ENCODE assay signal across 25 mouse cellular contexts in genomic region chr2:12090993-12091392, GRCm38 (mm10).
"Had no signal": no experiment of that assay in that cellular context is flagged by ENCODE, and none has a peak within 500 bp of the region (broad histone marks: within the 10 kb centered on the region; RNA-seq: fewer than 3 reads in every experiment).

No protein-coding gene starts in this region.

- H3K27ac ChIP-seq: gastrocnemius, adult 2 months; heart, embryonic 13.5 days; heart, embryonic 15.5 days; hindbrain, embryonic 13.5 days; hindbrain, embryonic 15.5 days; hindbrain, postnatal 0 days; kidney, embryonic 15.5 days; kidney, postnatal 0 days; layer of hippocampus, adult 2 months; left cerebral cortex, adult 2 months; limb, embryonic 12.5 days; liver, embryonic 13.5 days; liver, embryonic 15.5 days had no signal

- H3K9me3 ChIP-seq: heart, embryonic 13.5 days; heart, embryonic 15.5 days; hindbrain, embryonic 15.5 days; kidney, embryonic 15.5 days; limb, embryonic 10.5 days; limb, embryonic 12.5 days; liver, embryonic 13.5 days; liver, embryonic 15.5 days had no signal

- H3K4me3 ChIP-seq: gastrocnemius, adult 2 months; heart, embryonic 13.5 days; heart, embryonic 15.5 days; hindbrain, embryonic 13.5 days; hindbrain, embryonic 15.5 days; kidney, embryonic 15.5 days; layer of hippocampus, adult 2 months; left cerebral cortex, adult 2 months; limb, embryonic 10.5 days; limb, embryonic 12.5 days; liver, embryonic 13.5 days; liver, embryonic 15.5 days had no signal

- H3K27me3 ChIP-seq: heart, embryonic 13.5 days; heart, embryonic 15.5 days; hindbrain, embryonic 13.5 days; hindbrain, embryonic 15.5 days; kidney, embryonic 15.5 days; limb, embryonic 12.5 days; liver, embryonic 13.5 days; liver, embryonic 15.5 days had no signal

- H3K36me3 ChIP-seq: heart, embryonic 13.5 days; heart, embryonic 15.5 days; hindbrain, embryonic 13.5 days; hindbrain, embryonic 15.5 days; kidney, embryonic 15.5 days; limb, embryonic 10.5 days; limb, embryonic 12.5 days; liver, embryonic 13.5 days; liver, embryonic 15.5 days had no signal

- DNase-seq: gastrocnemius, adult 2 months; gastrocnemius, postnatal 14 days; gastrocnemius, postnatal 36 days; heart, adult 18-20 months; heart, postnatal 14 days; heart, postnatal 36 days; kidney, adult 11 months; kidney, adult 2 months; kidney, adult 9 months; kidney, postnatal 14 days; kidney, postnatal 36 days; liver; liver, embryonic 13.5 days had no signal

- H3K4me1 ChIP-seq: heart, embryonic 13.5 days; heart, embryonic 15.5 days; hindbrain, embryonic 13.5 days; hindbrain, embryonic 15.5 days; kidney, embryonic 15.5 days; limb, embryonic 12.5 days; liver, embryonic 13.5 days; liver, embryonic 15.5 days had no signal
